Comparison of ENCODE assay signal across 8 mouse cellular contexts in genomic region chr3:89764119-89764724, GRCm38 (mm10). TPM values are rescaled to one million over a fixed set of nuclear protein-coding genes. Genes with fewer than 3 reads are reported as not detected.
DNase-seq lines count a peak whose midpoint lies in the region; ATAC-seq lines count a peak whose summit lies in the region.

Chrnb2 (minus strand) TSS chr3:89764632.

- peak within 1 kb of the TSS; percentile 54 for H3K4me3 ChIP-seq in hindbrain, embryonic 16.5 days (ENCODE audit: low read length)
- H3K4me3 ChIP-seq in megakaryocyte, embryonic 14.5 days (replicated peaks), result peak within 1 kb of the TSS; percentile 51

- intact Hi-C loops in left cerebral cortex, postnatal 10 days (cut with DNase I), result no loop called here

- peaks cover 32% of the 10 kb centered on the region for H3K4me1 ChIP-seq in hindbrain, embryonic 16.5 days (ENCODE audit: control insufficient read depth, insufficient read depth, low read depth, low read length)
- H3K4me1 ChIP-seq in megakaryocyte, embryonic 14.5 days, result peaks cover 10% of the 10 kb centered on the region

- H3K4me2 ChIP-seq in hindbrain, embryonic 16.5 days (ENCODE audit: low read length), result peak within 1 kb of the TSS; percentile 79

- peak; percentile 78 for DNase-seq in adrenal gland, adult 18-20 months (ENCODE audit: low spot score in 2 of 2)
- DNase-seq in gastrocnemius, postnatal 10 days, result peak; percentile 88
- DNase-seq in left cerebral cortex, postnatal 10 days (ENCODE audit: extremely low spot score in 1 of 2, low spot score in 2 of 2), result peak; percentile 46 to 86
- peak; percentile 57 for DNase-seq in right cerebral cortex, adult 18-20 months
- DNase-seq in urinary bladder, postnatal 25 days (ENCODE audit: low spot score), result peak; percentile 76

- H3K9me3 ChIP-seq in hindbrain, embryonic 16.5 days (ENCODE audit: control insufficient read depth, low read length), result no peaks in the 10 kb centered on the region
- H3K9me3 ChIP-seq in megakaryocyte, embryonic 14.5 days, result no peaks in the 10 kb centered on the region

- H3K36me3 ChIP-seq in hindbrain, embryonic 16.5 days (ENCODE audit: control insufficient read depth, insufficient read depth, low read length), result peaks cover 8% of the 10 kb centered on the region; the same call in 1 of the 2 replicates
- peaks cover 4% of the 10 kb centered on the region for H3K36me3 ChIP-seq in megakaryocyte, embryonic 14.5 days (replicated peaks; ENCODE audit: low read length)

- H3K27ac ChIP-seq in hindbrain, embryonic 16.5 days (ENCODE audit: low read depth, low read length), result peak within 1 kb of the TSS; percentile 69

- H3K9ac ChIP-seq in hindbrain, embryonic 16.5 days (ENCODE audit: low read depth, low read length), result peak within 1 kb of the TSS; percentile 62

- peak; percentile 98 for ATAC-seq in common myeloid progenitor, adult 5-6 weeks (replicated peaks; ENCODE audit: low read depth, poor library complexity, severe bottlenecking)
- peak; percentile 81 for ATAC-seq in hindbrain, embryonic 16.5 days

- H3K27me3 ChIP-seq in hindbrain, embryonic 16.5 days (replicated peaks; ENCODE audit: control insufficient read depth, insufficient read depth, low read length), result no peaks in the 10 kb centered on the region
- peaks cover 68% of the 10 kb centered on the region for H3K27me3 ChIP-seq in megakaryocyte, embryonic 14.5 days (replicated peaks)

- under 1% methylated on average over 36 of the region's 36 CpGs for WGBS in hindbrain, embryonic 16.5 days

RNA-seq across cellular contexts. Expression of gene Chrnb2, which starts in this region (rescaled TPM):
- 1 to 10 TPM; 4.4 to 4.7 TPM for total RNA-seq in adrenal gland, adult 18-20 months (2021)
- total RNA-seq in common myeloid progenitor, adult 5-6 weeks (2017), result 0.15 and 1.6 TPM in 2 replicates
- under 1 TPM; 0.16 to 0.23 TPM for total RNA-seq in gastrocnemius, postnatal 10 days (2021)
- polyA plus RNA-seq in hindbrain, embryonic 16.5 days (2015; fragmentation: Nextera tagmentation; extraction: Ambion mirVana), result 23.5 and 27.7 TPM in 2 replicates
- 10 to 100 TPM; 26.0 to 26.9 TPM for total RNA-seq in left cerebral cortex, postnatal 10 days (2021)
- 0.04 TPM in 1 of 2 replicates, not detected in the other for polyA plus RNA-seq in megakaryocyte, embryonic 14.5 days (2012; ENCODE audit: insufficient read depth, low replicate concordance)

Comparison
In these comparisons a context has a peak if more than half of its experiments do, and no peak if none do; other contexts are left out.
1. Peak in every context shown above with its lines: DNase-seq, ATAC-seq, H3K4me3 ChIP-seq and H3K27ac ChIP-seq.
2. RNA of gene Chrnb2 (total RNA-seq): 26.0 to 26.9 TPM in left cerebral cortex, postnatal 10 days; 4.4 to 4.7 TPM in adrenal gland, adult 18-20 months, 0.15 to 1.6 TPM in common myeloid progenitor, adult 5-6 weeks and 0.16 to 0.23 TPM in gastrocnemius, postnatal 10 days; every median in the first group is over 4 times any median in the second.
3. RNA of gene Chrnb2 (polyA plus RNA-seq): 23.5 to 27.7 TPM in hindbrain, embryonic 16.5 days; 0.04 TPM in megakaryocyte, embryonic 14.5 days; every median in the first group is over 10 times any median in the second.
4. Peak in DNase-seq in gastrocnemius, postnatal 10 days; RNA of the gene not detected or under 1 TPM.